Mouse (Mus musculus) lung, embryonic 16.5 days (tissue): ENCODE measurements around the gene Fry. TPM values are rescaled to one million over a fixed set of nuclear protein-coding genes. Genes with fewer than 3 reads are reported as not detected.

ENCODE experiments used
- ATAC-seq: fragments of 200-750 bp; cut with Nextera tagmentation; 2 replicates; pipeline ENCODE4 v1.8.0; 2017; ENCODE audit warnings: low read depth, mild to moderate bottlenecking, moderate library complexity
- H3K27ac ChIP-seq: fragments of 300-500 bp; sonication (generic); 2 replicates; pipeline ENCODE4 v1.5.1; 2014; ENCODE audit warnings: mild to moderate bottlenecking, control low read depth, low read length
- H3K27me3 ChIP-seq: fragments of 300-500 bp; sonication (generic); 2 replicates; pipeline ENCODE4 v1.6.1; 2014; ENCODE audit warnings: low read depth, low read length, mixed read lengths; ENCODE audit not compliant: control insufficient read depth, insufficient read depth
- H3K36me3 ChIP-seq: fragments of 300-500 bp; sonication (generic); 2 replicates; pipeline ENCODE4 v1.6.1; 2014; ENCODE audit warnings: low read length; ENCODE audit not compliant: control insufficient read depth, insufficient read depth
- H3K4me1 ChIP-seq: fragments of 300-500 bp; sonication (generic); replicated peaks from 2 replicates; pipeline ENCODE4 v1.6.1; 2014; ENCODE audit warnings: low read length, mixed read lengths; ENCODE audit not compliant: control insufficient read depth, insufficient read depth
- H3K4me2 ChIP-seq: fragments of 300-500 bp; sonication (generic); 2 replicates; pipeline ENCODE4 v1.6.1; 2014; ENCODE audit warnings: low read depth, low read length, control low read depth
- H3K4me3 ChIP-seq: fragments of 300-500 bp; sonication (generic); 2 replicates; pipeline ENCODE4 v1.5.1; 2014; ENCODE audit warnings: mild to moderate bottlenecking, low read length, control low read depth
- H3K9ac ChIP-seq: fragments of 300-500 bp; sonication (generic); 2 replicates; pipeline ENCODE4 v1.6.1; 2014; ENCODE audit warnings: low read length, control low read depth
- H3K9me3 ChIP-seq: fragments of 300-500 bp; sonication (generic); 2 replicates; pipeline ENCODE4 v1.6.1; 2016; ENCODE audit warnings: low read length; ENCODE audit not compliant: control insufficient read depth
- WGBS: fragments of 180-500 bp; shearing (Covaris S2); extraction: QIAGEN DNeasy Blood & Tissue Kit; methylation state at CpG from one replicate; pipeline ENCODE4 v1.1.7; 2014; 5-methylcytosine and 5-hydroxymethylcytosine counted together
- polyA plus RNA-seq: library from polyadenylated mRNA; unstranded; fragments of >200 nt; fragmentation: Nextera tagmentation; extraction: Ambion mirVana; gene quantifications from 2 replicates; pipeline ENCODE4 v1.2.1, GENCODE M21; 2015

The Fry gene
- polyA plus RNA-seq, 1 experiment from 2014 or later, result 8.9 TPM

GRCm38 (mm10) chr5:150402832-150403447 is 284.5 kb downstream of the Fry start:
- Histone ChIP-seq H3K4me3 (no peak overlapping the region), H3K9ac (no peak overlapping the region), H3K9me3 (no peaks in the 10 kb centered on the region), H3K4me2 (peak overlapping the region; percentile 13; the same call in 1 of the 2 replicates), H3K36me3 (no peaks in the 10 kb centered on the region), H3K27ac (no peak overlapping the region), H3K27me3 (no peaks in the 10 kb centered on the region), H3K4me1 (no peaks in the 10 kb centered on the region)
- no peak for ATAC-seq
- WGBS, result 35% methylated on average over 13 of the region's 13 CpGs

DNA sequence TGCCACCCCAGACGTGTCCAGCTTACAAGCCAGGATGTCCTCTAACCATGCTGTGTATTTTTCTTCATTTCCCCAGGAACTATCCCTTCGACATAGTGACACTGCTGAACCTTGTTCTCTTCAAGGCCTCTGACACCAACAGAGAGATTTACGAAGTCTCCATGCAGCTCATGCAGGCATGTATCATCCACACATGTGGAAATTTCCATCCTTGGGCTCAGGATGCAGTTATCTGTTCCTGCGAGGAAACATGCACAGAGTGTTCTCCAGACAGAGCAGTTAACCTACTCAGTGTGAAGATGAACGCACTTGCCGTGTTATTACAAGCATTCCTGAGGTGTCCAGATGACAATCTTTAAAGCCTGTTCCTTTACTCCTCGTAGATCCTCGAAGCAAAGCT is 286.4 kb downstream of the Fry start:
- no peaks in the 10 kb centered on the region for H3K4me1 ChIP-seq
- H3K4me2 ChIP-seq, result no peak overlapping the region
- no peaks in the 10 kb centered on the region for H3K27me3 ChIP-seq
- no peak overlapping the region for H3K9ac ChIP-seq
- H3K27ac ChIP-seq, result no peak overlapping the region
- WGBS, result 65% methylated on average over 8 of the region's 8 CpGs
- no peaks in the 10 kb centered on the region for H3K9me3 ChIP-seq
- H3K36me3 ChIP-seq, result no peaks in the 10 kb centered on the region
- no peak for ATAC-seq
- no peak overlapping the region for H3K4me3 ChIP-seq

DNA sequence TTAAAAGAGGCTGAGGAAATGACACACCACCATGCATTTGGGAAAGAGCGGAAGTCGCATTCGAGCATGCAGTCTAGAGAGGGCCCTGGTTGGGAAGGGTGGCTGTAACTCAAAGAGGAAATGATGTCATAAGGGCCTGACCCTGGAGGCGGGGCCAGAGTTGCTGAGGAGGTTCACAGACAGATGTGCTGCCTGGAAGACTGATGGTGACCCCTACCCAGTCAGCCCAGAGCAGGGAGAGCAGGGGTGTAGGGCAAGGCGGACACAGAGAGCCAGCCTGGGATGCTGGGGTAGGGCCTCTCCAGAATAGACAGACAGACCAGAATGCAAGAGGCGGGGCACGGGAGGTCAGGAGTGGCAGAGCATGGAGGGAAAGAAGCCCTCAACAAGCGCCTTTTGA is 290.5 kb downstream of the Fry start:
- 63% methylated on average over 8 of the region's 8 CpGs for WGBS
- no peaks in the 10 kb centered on the region for H3K27me3 ChIP-seq
- H3K27ac ChIP-seq, result no peak overlapping the region
- H3K4me1 ChIP-seq, result no peaks in the 10 kb centered on the region
- H3K4me3 ChIP-seq, result no peak overlapping the region
- H3K4me2 ChIP-seq, result no peak overlapping the region
- H3K9ac ChIP-seq, result no peak overlapping the region
- no peaks in the 10 kb centered on the region for H3K36me3 ChIP-seq
- peak; percentile 47; the same call in 1 of the 2 replicates for ATAC-seq
- no peaks in the 10 kb centered on the region for H3K9me3 ChIP-seq

DNA sequence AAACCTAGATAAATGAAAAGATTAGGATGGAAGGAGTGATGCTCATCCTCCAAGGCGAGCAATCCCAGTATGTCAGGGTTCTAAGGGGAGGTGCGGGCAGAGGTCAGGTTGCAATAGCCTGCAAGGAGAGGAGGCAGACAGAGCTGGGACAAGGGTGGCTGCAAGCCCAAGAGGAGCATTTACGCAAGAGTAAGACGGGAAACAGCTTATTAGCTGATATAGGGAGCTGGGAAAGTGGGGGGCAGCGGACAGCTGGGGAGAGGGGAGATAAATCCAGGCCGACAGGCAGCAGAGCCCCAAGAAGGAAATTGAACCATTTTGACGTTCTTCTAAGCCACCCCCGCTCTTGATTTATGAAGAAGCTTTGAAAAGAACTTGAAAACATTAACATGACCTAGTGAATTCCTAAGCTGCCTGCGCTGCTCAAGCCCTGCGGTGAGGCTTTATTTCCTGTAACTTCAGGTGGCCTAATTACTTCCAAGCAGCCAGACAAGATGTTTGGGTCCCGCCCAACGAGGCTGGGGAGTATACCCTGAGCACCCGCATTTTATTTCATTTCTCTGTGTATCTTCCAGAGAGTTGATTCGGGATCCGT is 291.1 kb downstream of the Fry start:
- Histone ChIP-seq H3K36me3 (no peaks in the 10 kb centered on the region), H3K4me3 (no peak overlapping the region), H3K9me3 (no peaks in the 10 kb centered on the region), H3K4me2 (no peak overlapping the region), H3K27ac (no peak overlapping the region), H3K9ac (no peak overlapping the region), H3K27me3 (no peaks in the 10 kb centered on the region), H3K4me1 (no peaks in the 10 kb centered on the region)
- ATAC-seq, result no peak
- WGBS, result 37% methylated on average over 15 of the region's 15 CpGs

DNA sequence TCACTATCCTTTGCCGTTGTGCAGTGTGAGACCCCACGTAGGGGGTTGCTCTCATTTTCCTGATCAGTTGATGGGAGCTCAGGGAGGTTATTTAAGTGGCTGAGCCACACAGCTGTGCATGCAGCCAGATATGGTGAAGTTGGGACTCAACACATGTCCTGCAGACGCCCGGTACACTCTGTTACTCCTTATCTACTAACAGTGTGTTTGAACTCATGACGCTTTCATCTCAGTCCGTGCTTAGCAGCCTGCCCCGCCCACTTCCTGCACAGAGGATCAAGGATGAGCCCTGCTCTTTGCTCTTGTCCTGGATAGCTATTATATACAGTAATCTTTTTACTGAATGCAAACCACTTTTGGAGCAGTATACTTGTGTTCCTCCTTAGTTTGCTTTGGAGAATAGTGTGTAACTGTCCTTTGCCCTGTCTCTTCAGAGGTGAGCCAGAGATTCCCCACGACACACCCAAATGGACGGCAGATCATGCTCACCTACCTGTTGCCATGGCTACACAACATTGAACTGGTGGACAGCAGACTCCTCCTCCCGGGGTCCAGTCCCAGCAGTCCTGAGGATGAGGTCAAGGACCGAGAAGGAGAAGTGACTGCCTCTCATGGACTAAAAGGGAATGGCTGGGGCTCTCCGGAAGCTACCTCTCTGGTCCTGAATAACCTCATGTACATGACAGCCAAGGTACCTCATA is 294.5 kb downstream of the Fry start:
- H3K9ac ChIP-seq, result no peak overlapping the region
- H3K4me3 ChIP-seq, result no peak overlapping the region
- ATAC-seq, result no peak
- H3K27me3 ChIP-seq, result no peaks in the 10 kb centered on the region
- H3K36me3 ChIP-seq, result no peaks in the 10 kb centered on the region
- no peak overlapping the region for H3K27ac ChIP-seq
- 44% methylated on average over 12 of the region's 12 CpGs for WGBS
- H3K9me3 ChIP-seq, result peaks cover 3% of the 10 kb centered on the region; the same call in 1 of the 2 replicates
- H3K4me1 ChIP-seq, result no peaks in the 10 kb centered on the region
- H3K4me2 ChIP-seq, result no peak overlapping the region

GRCm38 (mm10) chr5:150414823-150415222 is 296.4 kb downstream of the Fry start:
- peaks cover 3% of the 10 kb centered on the region; the same call in 1 of the 2 replicates for H3K9me3 ChIP-seq
- H3K4me2 ChIP-seq, result no peak overlapping the region
- H3K27ac ChIP-seq, result no peak overlapping the region
- H3K4me3 ChIP-seq, result no peak overlapping the region
- H3K27me3 ChIP-seq, result no peaks in the 10 kb centered on the region
- H3K9ac ChIP-seq, result no peak overlapping the region
- no peaks in the 10 kb centered on the region for H3K36me3 ChIP-seq
- no peaks in the 10 kb centered on the region for H3K4me1 ChIP-seq
- ATAC-seq, result no peak

GRCm38 (mm10) chr5:150417223-150417622 is 298.8 kb downstream of the Fry start:
- WGBS, result 94% methylated on average over 2 of the region's 2 CpGs
- peaks cover 3% of the 10 kb centered on the region; the same call in 1 of the 2 replicates for H3K9me3 ChIP-seq
- no peaks in the 10 kb centered on the region for H3K36me3 ChIP-seq

DNA sequence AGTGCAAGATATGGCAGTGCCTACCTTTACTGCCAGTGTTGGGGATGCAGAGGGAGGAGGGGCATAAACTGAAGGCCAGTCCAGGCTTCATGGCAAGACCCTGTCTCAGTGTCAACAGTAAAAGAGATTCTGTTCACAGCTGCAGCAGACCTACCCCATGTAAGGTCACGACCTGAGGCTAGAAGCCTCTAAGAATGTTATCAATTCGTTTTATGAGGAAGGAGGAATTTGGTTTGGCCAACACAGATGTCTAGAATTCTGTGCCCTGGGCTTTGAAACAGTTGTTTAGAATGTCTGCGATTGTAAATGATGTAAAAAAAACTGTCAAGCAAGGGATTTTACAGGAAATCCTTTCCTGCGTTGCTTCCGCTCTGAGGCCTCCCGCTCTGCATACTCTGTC is 299.6 kb downstream of the Fry start:
- Histone ChIP-seq H3K36me3 (no peaks in the 10 kb centered on the region), H3K4me3 (no peak overlapping the region), H3K9ac (no peak overlapping the region), H3K4me1 (no peaks in the 10 kb centered on the region), H3K4me2 (no peak overlapping the region), H3K27me3 (no peaks in the 10 kb centered on the region), H3K9me3 (peaks cover 3% of the 10 kb centered on the region; the same call in 1 of the 2 replicates), H3K27ac (no peak overlapping the region)
- WGBS, result 32% methylated on average over 6 of the region's 6 CpGs
- no peak for ATAC-seq

More at GRCm38 (mm10) chr5:150417223-150417622, 298.8 kb downstream of the Fry start:
- Histone ChIP-seq H3K27me3 (no peaks in the 10 kb centered on the region), H3K27ac (no peak overlapping the region), H3K4me2 (no peak overlapping the region), H3K4me1 (no peaks in the 10 kb centered on the region), H3K4me3 (no peak overlapping the region), H3K9ac (no peak overlapping the region)
- no peak for ATAC-seq

DNA sequence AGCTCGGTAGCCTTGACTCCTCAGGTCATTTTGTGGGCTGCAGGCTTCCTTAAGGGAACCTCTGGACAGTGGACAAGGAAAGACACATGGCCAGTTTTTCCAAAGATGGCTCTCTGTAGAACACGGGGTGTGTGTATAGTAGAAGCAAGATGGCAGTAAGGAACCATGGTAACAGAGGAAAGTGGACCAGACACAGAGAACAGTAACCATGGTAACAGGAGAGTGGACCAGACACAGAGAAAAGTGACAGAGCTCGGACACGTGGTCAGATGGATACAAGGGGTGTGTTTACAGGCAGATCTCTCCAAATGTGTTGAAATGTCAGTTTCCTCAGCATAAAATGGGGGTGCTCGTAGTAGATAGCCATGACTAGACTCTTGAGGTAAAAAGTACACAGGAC is 306.6 kb downstream of the Fry start:
- no peaks in the 10 kb centered on the region for H3K4me1 ChIP-seq
- H3K9me3 ChIP-seq, result no peaks in the 10 kb centered on the region
- H3K27me3 ChIP-seq, result no peaks in the 10 kb centered on the region
- no peak overlapping the region for H3K4me3 ChIP-seq
- no peak overlapping the region for H3K27ac ChIP-seq
- H3K9ac ChIP-seq, result no peak overlapping the region
- H3K36me3 ChIP-seq, result no peaks in the 10 kb centered on the region
- ATAC-seq, result no peak
- WGBS, result 80% methylated on average over 5 of the region's 5 CpGs
- H3K4me2 ChIP-seq, result no peak overlapping the region
